Mouse (Mus musculus) megakaryocyte, embryonic 14.5 days (primary cell): Measurements from ENCODE around the gene Ip6k1.

Source experiments
- FLI1 ChIP-seq: IDR thresholded peaks from 2 replicates; pipeline ENCODE4 v1.6.1; 2012; ENCODE audit warnings: low read length, inconsistent platforms, mixed read lengths
- GATA1 ChIP-seq: IDR thresholded peaks from 3 replicates; pipeline ENCODE4 v1.6.1; 2012; ENCODE audit warnings: mixed read lengths, low read length, inconsistent platforms, borderline replicate concordance

DNA sequence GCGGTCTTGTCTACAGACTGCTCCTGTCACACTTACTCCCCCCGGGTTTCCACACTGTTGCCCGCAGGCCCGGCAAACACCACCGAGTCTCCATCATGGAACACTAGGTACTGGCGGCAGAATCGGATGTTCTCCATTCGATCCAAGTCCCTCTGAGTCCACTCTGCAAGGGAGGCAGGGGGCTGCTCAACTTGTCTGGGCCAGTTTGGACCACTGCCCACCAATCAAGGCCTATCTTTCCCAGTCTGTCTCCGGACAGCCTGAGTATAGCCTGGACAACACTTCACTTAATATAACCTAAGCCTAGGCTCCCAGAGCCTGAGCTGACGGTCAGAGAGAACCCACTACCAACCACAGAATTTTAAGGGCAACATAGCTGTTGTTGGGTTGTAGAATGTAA is 91.3 kb downstream of the Ip6k1 start:
- no peak for TF ChIP-seq GATA1
- no peak for TF ChIP-seq FLI1
